Mouse (Mus musculus) mouse embryonic stem cell (cell line): ENCODE measurements around the gene Ccdc141.

Experiments used
- in situ Hi-C, 2 experiments: fragments of 300-500 bp; cut with MboI; formaldehyde crosslinking; loops; 1 replicate in 1 of 2; 3 replicates in 1 of 2; pipeline ENCODE4 v1.14.3; 2019 to 2020; ENCODE audit warnings: low sequenced_read_pairs in 2 of 2, low pct_unique_long_range_greater_than_20kb in 1 of 2, mixed read lengths in 1 of 2; ENCODE audit not compliant: unreplicated experiment in 1 of 2

Ccdc141 gene

GRCm38 (mm10) chr2:77177472-77177871, 7.0 kb upstream of the Ccdc141 start:
- in situ Hi-C loops, result no loop called here

GRCm38 (mm10) chr2:77176413-77176812, 6.0 kb upstream of the Ccdc141 start:
- in situ Hi-C loops, result no loop called here

GRCm38 (mm10) chr2:77175411-77175810, 5.0 kb upstream of the Ccdc141 start:
- in situ Hi-C loops, result no loop called here

GRCm38 (mm10) chr2:77174313-77174712, 3.9 kb upstream of the Ccdc141 start:
- in situ Hi-C loops, result no loop called here

GRCm38 (mm10) chr2:77173821-77174220, 3.4 kb upstream of the Ccdc141 start:
- in situ Hi-C loops, result no loop called here

- in situ Hi-C loops, result no loop called here
Measured at GRCm38 (mm10) chr2:77173366-77173765, 2.9 kb upstream of the Ccdc141 start.

- in situ Hi-C loops, result no loop called here
Measured at GRCm38 (mm10) chr2:77172241-77172671, 1.8 kb upstream of the Ccdc141 start.

- in situ Hi-C loops, result no loop called here
Measured at GRCm38 (mm10) chr2:77171444-77172240, 1.2 kb upstream of the Ccdc141 start.

GRCm38 (mm10) chr2:77169916-77170632, 362 bp downstream of the Ccdc141 start:
- in situ Hi-C loops, result no loop called here

GRCm38 (mm10) chr2:77169218-77169617, 1.2 kb downstream of the Ccdc141 start:
- in situ Hi-C loops, result no loop called here

- in situ Hi-C loops, result no loop called here
Measured at GRCm38 (mm10) chr2:77168781-77169180, 1.7 kb downstream of the Ccdc141 start.

GRCm38 (mm10) chr2:77168081-77168685, 2.3 kb downstream of the Ccdc141 start:
- in situ Hi-C loops, result no loop called here

GRCm38 (mm10) chr2:77166366-77166765, 4.1 kb downstream of the Ccdc141 start:
- in situ Hi-C loops, result no loop called here

- in situ Hi-C loops, result no loop called here
Measured at GRCm38 (mm10) chr2:77164662-77165061, 5.8 kb downstream of the Ccdc141 start.

GRCm38 (mm10) chr2:77163381-77163780, 7.1 kb downstream of the Ccdc141 start:
- in situ Hi-C loops, result no loop called here

- in situ Hi-C loops, result no loop called here
Measured at GRCm38 (mm10) chr2:77162135-77162534, 8.3 kb downstream of the Ccdc141 start.

GRCm38 (mm10) chr2:77157546-77157945, 12.9 kb downstream of the Ccdc141 start:
- in situ Hi-C loops, result no loop called here

- in situ Hi-C loops, result no loop called here
Measured at GRCm38 (mm10) chr2:77154080-77154479, 16.4 kb downstream of the Ccdc141 start.

GRCm38 (mm10) chr2:77151255-77151654, 19.2 kb downstream of the Ccdc141 start:
- in situ Hi-C loops, result no loop called here
